Mouse (Mus musculus): ENCODE measurements around the gene Slc16a9.
A peak's percentile ranks its signal among the peaks of the same experiment; 100 is the strongest.

GRCm38 (mm10) chr10:70296531-70297366 lies 51.8 kb downstream of the Slc16a9 start:
- TF ChIP-seq CTCF (IDR thresholded peaks at IDR 0.05; ENCODE audit: extremely low read depth, insufficient read depth, insufficient read length, insufficient replicate concordance): peak; percentile 57; the same call in 1 of the 2 replicates
- no peak for TF ChIP-seq POLR2A (IDR thresholded peaks at IDR 0.05; ENCODE audit: low read depth, low read length)

All from spleen, adult 2 months (tissue).